Mouse (Mus musculus) cerebellum, adult 11 months (tissue): ENCODE data around the gene Tomm22.

Experiments used
- DNase-seq: peaks from one replicate; pipeline ENCODE4 v3.0.0; 2022

Gene Tomm22

DNA sequence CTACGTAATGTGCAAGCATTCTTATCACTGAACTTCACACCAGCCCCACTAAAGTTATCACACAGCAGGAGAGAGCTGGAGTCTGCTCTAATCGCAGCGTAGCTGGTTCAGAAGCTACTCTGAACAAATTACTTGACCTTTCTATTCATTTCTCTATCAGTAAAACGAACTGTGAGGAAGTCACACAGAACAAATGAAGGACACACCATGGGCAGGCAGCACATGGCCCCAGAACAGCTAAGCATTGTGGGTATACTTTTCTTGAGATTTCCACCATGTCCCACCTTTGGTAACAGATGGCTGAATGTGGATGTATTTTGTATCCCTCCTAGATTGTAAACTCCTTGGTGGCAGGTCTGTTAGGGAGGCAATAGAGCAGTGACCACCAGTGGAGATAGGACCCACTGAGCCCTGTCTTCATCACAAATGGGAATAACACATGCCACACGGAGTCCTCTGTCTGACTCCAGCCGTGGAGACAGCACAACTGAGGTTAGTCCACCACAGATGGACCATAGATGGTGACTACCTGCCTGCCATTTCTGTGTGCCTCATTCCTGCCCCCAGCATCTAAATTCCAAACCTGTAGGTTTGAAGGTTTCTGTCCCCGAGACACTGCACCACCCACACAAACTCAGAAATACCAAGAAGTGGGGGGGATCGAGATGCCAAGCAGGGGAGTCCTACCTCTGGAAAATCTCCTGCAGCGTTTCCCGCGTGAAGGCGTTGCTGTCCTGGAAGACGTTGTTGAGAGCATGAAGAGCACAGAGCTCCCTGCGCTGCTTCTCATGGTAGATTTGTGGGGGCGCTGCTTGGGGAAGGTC lies 15.6 kb downstream of the Tomm22 start:
- DNase-seq, result no peak

DNA sequence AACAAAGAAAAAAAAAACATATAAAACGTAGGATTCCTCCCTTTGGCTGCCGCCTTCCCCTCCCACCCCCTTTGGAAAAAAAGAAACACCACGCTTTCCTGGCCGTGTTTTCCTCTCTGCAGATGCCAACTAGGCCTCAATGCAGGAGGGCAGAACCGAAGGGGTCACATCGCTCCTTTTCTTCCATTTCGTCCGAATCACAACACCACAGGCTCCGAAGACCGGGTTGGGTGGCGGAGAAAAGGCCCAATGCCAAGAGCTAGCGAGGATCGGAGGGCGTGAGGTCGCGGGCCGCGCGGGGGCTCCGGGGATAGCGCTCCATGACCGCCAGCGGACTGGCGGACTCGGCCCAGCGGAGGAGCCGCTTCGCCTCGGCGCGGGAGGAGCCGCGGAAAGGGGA lies 16.5 kb downstream of the Tomm22 start:
- DNase-seq, result no peak

DNA sequence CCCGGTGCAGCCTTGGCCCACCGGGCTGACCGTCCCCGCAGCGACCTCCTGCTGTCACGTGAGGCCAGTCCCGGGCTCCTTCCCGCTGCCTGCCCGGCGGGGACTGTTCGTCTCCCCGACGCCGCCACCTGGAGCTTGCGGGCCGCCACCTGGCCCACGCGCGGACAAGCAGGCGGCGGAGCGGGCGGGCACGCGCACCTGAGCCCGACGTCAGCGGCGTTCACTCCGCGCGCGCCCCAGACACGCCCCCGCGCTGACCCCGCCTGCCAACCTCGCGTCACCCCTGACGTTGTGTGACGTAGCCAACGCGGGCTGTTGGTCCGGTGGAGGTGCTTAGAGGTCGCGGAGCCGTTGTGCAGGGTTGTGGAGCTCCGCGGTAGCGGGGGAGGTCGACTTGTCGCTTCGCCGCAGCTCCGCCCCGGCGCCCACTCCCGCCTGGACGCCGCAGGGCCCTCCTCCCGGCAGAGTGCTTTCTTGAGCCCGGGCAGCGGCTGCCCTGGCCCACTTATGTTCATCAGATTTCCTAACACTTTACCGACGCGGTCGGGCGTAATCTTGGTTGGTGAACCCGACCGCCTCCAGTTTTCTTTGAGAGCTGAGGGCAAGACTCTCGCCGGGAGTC lies 17.1 kb downstream of the Tomm22 start, which contains the start of gene Josd1:
Gene Josd1, minus strand, starts transcription at position 274 of the 622 bp plus-strand sequence.
- peak; percentile 98 for DNase-seq

DNA sequence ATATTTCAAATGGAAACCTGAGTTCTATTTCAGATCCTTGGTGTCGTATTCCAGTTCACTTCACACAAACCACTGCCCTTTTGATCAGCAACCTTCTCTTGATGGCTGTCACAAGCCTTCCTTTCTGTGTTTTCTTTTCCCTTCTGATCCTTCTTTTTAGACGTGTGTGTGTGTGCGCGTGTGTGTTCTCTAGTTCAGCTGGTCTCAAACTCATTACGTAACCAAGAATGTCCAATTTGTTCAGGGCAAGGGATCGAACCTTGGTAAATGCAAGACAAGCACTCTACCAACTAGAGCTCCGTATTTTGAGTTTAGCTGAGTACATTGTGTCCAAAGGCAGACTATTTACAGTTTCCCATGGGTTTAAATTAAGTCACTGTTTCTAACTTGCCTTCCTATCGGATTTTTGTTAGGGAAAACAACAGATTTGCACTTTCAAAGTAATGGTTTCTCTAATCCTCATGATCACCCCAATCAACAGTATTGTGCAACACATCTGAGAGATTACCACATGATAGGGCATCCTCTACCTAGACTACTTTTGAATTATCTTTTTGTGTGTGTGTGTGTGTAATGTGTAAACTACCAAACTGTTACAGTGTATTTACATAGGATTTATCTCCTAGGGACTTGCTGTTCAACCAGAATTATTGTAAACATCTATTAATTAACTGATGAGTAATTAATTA lies 17.8 kb downstream of the Tomm22 start:
- DNase-seq, result no peak

DNA sequence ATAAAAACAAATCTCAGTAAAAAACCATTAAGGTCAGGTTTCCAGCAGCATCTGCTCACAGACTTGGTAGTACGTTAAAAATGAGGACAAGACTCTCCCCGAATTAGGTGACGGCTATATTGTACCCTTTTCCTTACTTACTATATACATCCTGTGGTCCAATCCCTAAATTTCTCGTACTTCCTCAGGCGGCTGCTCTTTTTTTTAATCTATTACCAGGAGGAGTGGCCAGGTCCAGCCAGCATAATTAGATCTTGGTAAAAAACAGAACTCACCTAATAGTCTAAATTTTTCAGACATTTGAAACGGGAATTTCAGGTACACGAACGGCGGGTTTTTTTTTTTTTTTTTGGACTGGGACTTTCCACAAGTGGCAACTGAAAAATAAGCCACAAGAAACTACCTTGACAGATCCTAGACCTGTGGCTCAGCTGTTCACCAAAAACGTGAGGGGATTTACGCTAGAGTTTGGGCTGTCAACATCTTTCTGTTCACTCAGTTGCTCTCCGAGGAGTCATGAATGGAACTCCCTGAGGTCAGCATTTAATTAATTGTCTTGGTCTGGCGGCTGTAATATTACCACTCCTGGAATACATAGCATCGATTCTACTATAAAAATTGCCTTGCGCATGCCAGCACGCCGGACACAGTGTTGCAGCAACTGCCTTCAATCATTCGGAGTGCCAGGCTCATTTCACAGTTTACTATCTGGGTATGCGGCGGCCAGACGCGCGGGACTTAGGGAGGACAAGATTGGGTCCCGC lies 19.2 kb downstream of the Tomm22 start:
- no peak for DNase-seq

DNA sequence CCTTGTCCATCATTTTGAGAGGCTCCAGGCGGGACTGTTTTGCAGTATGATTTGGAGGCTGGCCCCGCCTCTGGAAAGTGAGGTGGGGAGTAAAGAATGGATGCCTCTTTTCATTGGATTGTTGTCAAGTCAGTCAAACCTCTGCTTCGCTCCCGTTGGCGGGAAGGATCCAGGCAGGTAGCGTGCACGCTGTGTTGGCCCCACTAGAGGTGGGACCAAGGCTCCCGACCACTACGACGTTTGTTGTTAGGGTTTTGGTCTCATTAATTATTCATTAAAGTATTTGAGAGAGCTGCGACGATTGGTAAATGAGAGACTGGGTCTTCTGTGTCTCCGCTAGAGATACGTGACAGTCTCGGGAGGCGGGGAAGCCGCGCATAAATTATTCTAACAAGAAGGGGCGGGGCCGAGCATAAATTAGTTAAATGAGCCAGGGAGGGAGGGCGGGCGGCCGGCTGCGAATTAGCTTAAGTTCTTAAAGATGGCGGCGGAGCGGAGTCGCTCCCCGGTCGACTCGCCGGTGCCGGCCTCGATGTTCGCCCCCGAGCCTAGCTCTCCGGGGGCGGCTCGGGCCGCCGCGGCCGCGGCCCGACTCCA lies 19.9 kb downstream of the Tomm22 start, which contains the start of gene Gtpbp1:
Gene Gtpbp1, plus strand, starts transcription at position 420 of the 597 bp plus-strand sequence.
- peak; percentile 97 for DNase-seq

DNA sequence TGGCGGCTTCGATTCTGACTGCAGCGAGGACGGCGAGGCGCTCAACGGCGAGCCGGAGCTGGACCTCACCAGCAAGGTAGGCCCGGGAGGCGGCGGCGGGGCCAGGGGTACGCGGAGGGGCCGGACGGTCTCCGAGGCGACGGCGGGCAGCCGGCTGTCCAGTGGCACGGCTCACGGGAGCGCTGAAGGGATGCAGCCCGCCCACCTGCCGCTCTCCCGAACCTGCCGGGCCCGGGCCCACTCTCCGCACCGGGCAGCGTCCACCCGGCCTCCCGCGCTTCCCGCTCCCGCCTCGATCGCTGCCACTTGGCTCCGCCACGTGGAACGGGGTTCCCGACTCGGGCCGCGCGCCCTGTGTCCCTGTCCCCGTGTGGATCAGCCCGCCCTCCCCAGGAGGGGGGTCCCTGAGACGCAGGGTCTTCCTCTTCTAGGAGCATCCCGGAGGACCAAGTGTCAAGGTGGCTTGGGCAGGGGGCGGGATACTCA lies 20.4 kb downstream of the Tomm22 start:
- DNase-seq, result peak; percentile 63

DNA sequence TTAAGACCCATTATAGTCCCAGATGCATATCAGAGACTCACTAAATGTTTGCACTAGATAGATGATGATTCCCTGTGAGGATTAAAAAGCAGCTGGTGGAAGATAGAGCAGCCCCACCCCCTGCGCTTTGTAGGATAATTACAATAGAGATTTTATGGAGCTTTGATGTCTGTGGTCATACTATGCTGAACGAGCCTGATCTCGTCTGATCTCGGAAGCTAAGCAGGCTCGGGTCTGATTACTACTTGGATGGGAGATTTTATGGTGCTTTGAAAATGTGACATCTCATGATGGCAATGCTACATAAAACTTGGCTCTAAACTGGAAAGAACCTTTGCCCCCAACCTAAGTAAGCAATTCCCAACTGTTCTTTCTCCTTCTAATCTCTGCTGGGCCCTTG lies 21.7 kb downstream of the Tomm22 start:
- DNase-seq, result no peak

DNA sequence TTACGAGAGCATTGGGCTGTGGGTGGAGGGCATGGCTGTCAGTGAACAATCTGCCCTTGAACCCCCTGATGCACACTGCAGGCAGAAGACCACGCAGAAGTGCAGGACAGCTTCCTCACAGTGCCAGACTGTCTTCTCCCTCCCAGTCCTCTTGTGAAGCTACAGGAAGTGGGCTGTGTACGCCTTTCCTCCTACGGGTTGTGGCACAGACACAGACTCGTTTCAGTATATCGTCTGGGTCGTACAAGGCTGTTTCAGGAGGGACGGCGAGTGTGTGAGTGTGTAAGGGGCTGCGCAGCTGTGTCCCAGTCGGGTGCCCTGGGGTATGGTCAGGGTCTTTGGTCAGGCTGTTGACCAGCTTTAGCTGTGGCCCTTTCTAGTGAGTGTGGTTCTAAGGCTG lies 23.1 kb downstream of the Tomm22 start:
- no peak for DNase-seq

DNA sequence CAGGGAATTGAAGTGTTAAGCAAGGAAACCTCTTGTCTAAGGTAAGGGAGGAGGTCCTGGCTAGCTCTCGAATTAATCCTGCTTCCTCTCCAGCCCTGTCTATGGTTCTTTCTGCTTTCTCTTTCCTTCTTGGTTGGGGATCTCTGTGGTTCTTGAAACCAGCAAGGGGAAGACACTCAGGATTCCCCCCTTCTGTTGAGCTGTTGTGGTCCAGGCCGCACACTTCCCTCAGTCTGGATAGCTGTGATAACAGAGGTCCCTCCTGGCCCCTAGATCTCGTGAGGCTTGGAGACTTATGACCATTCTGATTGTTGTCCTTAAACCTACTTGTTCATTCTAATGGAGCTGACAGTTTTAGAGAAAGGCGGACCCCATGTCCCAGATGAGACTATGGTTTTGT lies 23.9 kb downstream of the Tomm22 start:
- DNase-seq, result no peak

DNA sequence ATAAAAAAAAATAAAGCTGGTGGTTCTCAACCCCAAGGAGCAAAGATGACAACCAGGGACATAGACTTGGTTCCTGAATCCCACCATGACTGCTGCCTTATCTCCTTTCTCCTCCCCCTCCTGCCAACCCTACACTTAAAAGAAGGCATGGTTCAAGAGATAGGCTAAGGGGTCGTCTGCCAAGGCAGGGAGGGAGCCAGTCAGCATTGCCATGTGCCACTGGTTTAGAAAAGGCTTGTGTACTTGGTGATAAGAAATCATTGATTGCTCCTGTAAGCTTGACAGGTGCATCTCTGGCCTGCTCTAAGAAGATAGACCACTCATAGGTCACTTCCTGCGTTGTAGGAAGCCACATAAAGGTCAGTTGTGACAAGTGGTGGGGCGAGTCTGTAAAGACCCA lies 24.9 kb downstream of the Tomm22 start:
- DNase-seq, result no peak

DNA sequence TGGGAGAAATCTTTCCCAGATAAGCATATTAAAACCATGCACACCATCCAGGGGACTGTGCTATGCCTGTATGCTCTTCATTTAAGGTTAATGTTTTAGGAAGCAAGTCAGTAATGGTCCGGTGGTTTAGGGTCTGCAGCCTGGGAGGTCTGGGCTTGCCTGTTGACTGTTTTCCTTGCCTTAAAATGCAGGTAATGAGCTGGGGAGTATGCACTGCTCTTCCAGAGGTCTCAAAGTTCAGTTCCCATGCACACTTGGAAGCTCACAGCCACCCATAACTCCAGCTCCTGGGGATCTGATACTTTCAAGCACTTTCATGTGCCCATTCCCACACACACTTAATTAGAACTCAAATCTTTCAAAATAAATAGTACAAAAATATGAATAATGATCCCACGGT lies 25.8 kb downstream of the Tomm22 start:
- DNase-seq, result no peak

DNA sequence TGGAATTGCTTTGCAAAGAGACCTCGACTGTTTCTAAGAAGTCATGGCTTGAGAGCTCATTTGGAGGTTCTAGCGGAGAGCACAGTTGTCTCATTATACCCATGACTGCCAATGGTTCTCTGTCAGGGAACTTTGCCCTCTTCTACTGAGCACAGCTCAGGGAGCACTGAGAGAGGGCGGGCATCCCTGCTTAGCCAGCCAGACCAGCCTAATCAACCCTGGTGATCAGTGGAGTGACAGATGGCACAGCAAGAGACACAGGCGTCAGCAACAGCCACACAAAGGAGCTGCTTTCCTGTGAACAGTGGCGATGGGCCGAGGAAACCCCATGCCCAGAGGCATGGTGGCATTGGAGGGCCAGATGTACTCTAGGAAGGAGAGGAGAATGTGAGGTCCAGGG lies 26.4 kb downstream of the Tomm22 start:
- DNase-seq, result no peak

DNA sequence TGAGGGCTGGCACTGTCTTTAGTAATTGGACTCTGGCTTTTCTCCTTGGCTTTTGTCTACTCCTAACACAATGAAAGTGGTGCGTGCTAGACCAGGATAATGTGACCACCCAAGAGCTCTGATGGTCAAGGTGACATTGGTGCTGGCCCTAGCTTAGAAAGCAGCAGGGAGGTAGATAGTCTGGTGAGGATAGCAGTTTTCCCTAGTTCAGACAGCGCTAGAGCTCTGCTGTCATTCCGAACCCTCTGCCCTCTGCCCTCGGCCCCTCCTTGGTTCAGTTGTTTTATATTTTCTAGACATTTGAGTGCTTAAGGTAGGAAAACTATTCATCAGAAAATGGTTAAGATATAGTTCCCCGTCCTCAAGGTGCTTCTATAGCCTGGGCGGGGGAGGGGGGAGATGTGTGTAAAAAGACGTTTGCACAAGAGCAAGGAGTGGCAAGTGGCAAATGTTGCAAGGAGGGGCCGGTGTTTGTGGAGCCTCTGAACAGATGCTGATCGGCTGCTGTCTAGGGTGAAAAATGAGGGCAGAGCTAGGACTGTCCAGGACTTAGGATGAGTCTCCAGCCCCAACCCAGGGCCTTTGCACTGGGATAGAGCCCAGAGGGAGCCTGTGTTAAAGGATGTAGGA lies 27.0 kb downstream of the Tomm22 start:
- DNase-seq, result no peak

DNA sequence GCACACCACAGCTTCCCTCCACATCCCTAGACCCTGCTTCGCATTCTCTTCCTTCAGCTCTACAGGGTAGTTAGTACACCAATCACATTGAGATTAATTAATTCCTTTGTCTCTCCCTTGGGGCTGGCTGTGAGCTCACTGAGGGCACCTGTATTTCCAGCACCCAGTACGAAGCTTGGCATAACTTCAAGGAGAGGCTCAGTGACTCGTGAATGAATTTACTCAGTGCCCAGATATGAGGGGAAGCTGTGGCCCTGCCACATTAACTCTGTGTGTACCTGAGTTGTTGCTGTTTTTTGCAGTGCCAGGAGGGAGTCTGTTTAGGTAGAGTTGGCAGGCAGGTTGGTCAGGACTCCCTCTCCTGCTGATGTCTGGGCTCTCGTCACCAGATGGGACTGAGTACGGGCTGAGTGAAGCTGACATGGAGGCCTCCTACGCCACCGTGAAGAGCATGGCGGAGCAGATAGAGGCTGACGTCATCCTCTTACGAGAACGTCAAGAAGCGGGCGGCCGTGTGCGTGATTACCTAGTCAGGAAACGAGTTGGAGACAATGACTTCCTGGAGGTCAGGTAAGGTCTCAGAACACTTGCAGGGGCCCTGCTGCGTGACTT lies 36.0 kb downstream of the Tomm22 start:
- DNase-seq, result no peak

DNA sequence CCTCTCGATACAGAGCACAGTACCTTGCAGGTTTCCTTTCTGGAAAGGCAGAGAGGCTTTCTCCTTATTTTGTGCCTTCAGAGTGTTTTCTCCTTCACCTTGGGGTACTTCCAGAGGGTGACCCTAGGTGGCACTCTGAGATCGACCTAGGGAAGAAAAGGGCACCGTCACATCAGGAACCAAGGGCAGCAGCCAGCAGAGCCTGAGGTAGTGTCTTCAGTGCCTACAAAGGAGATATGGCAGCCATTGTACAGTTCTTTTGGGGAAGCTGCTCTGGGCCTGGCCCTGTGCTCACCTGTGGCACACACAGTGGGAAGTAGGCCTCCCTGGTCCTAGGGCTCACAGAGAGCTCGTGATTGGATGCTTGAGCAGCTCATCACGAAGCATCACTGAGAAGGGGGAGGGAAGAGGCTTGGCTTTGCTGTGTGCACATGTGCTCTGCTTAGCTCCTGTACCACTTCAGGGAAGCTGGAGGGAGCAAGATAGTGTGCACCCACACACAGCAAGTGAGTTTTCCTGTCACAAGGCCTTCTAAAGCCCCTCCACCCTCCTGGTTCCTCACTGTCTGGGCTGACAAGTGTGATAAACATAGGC lies 37.7 kb downstream of the Tomm22 start:
- DNase-seq, result no peak

DNA sequence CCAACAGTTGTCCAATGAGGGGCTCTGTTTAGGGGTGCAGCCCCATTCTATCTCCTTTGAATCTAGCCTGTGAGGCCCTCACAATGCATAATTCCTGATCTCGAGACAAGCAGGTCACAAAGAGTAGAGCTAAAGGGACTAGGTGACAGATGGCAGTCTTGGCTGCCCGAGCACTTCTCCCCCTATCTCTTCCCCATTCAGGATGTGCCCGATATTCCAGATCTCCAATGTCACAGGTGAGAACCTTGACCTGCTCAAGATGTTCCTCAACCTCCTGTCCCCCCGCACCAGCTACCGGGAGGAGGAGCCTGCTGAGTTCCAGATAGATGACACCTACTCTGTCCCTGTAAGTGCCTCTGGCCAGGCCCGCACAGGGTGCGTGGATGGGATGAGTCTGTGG lies 45.0 kb downstream of the Tomm22 start:
- DNase-seq, result peak; percentile 54

DNA sequence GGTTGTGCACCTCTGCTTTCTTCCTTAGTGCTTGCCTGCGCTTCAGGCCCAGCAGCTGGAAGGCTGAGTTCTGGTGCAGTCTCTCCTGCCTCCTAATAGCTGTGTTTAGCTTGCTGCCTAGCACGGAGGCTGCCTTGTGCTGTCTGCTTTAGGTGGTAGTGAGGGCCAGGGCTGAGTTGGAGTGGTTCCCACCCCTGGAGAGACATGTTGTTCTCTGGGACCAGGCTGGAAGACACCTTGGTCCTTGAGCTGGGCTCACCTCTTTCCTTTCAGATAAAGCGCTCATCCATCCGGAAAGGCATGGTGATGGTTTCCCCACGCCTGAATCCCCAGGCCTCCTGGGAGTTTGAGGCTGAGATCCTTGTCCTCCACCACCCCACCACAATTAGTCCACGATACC lies 46.0 kb downstream of the Tomm22 start:
- peak; percentile 48 for DNase-seq

DNA sequence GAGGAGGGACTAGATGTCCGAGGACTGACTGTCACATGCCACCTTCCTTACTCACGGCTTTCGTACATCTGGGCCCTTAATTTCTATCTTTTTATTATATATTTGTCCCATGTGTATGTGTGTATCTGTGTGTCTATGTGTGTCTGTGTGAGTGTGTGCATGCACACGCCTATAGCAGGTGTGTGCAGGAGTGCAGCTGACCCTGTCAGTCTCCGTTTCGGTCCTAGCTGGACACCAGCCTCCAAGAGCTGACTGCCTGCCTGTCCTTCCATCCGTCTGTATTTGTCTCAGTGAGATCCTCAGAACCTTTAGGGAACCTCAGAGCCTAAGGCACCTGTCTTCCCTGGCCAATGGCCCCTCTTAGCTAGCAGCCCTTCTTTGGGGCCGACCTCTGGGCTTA lies 49.6 kb downstream of the Tomm22 start:
- no peak for DNase-seq

DNA sequence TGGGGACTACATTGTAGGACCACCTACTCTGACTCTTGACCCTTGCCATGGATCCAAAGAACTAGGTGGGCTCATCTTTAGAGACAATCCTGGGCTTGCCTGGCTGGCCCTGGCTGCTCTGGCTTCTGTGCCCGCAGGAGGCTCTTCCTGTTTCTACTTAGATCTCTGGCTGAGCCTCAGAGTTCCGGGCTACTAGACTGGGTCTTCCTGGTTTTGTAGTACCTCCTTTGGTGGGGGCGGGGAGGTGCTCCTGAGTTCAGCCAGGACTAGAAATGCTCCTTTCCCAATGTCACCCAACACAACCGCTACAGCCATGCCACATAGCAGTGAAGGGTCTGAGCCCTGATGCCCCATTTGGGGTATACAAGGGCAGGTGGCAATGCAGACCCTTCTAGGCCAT lies 50.1 kb downstream of the Tomm22 start:
- DNase-seq, result no peak
